Mouse (Mus musculus) stomach, postnatal 0 days (tissue): Measurements from ENCODE around the gene Rbms2.

Experiments
- CTCF ChIP-seq: IDR thresholded peaks from 2 replicates; pipeline ENCODE4 v1.5.1; 2016; ENCODE audit warnings: antibody characterized with exemption, low read depth, mild to moderate bottlenecking, moderate library complexity
- EP300 ChIP-seq: optimal IDR thresholded peaks from 2 replicates; pipeline ENCODE3; 2016; ENCODE audit warnings: antibody characterized with exemption

GRCm38 (mm10) chr10:128090651-128091563, 89.2 kb downstream of the Rbms2 start:
- TF ChIP-seq CTCF (peak; percentile 87), EP300 (no peak)
